Mouse (Mus musculus) olfactory bulb, adult 2 months (tissue): ENCODE measurements at regions not wholly inside any gene's neighbourhood (a gene's known extent, or its start where the extent isn't known, plus 50 kb on each side); places are given as distances from the start of the nearest gene placed in this dataset.

Source experiments
- H3K27ac ChIP-seq: fragments of 200-500 bp; 2 replicates; pipeline ENCODE4 v1.5.1; 2012; ENCODE audit warnings: low read depth, low read length; ENCODE audit not compliant: insufficient read depth
- H3K4me1 ChIP-seq: fragments of 200-500 bp; 2 replicates; pipeline ENCODE4 v1.6.1; 2012; ENCODE audit warnings: low read length; ENCODE audit not compliant: control insufficient read depth, insufficient read depth
- H3K4me3 ChIP-seq: fragments of 200-500 bp; 2 replicates; pipeline ENCODE4 v1.5.1; 2012; ENCODE audit warnings: mild to moderate bottlenecking, low read depth, low read length, moderate library complexity; ENCODE audit not compliant: insufficient read depth
- CTCF ChIP-seq: fragments of 200-500 bp; IDR thresholded peaks from 2 replicates; pipeline ENCODE4 v1.5.1; 2012; ENCODE audit warnings: low read depth, mild to moderate bottlenecking, low read length, moderate library complexity; ENCODE audit not compliant: insufficient read depth
- POLR2A ChIP-seq: fragments of 200-500 bp; IDR thresholded peaks from 2 replicates; pipeline ENCODE4 v1.6.1; 2012; ENCODE audit warnings: mild to moderate bottlenecking, low read depth, low read length, moderate library complexity; ENCODE audit not compliant: insufficient read depth
- WGBS: fragments of 180-500 bp; shearing (Covaris S2); methylation state at CpG from one replicate; pipeline ENCODE4 v1.1.7; 2018; 5-methylcytosine and 5-hydroxymethylcytosine counted together

DNA sequence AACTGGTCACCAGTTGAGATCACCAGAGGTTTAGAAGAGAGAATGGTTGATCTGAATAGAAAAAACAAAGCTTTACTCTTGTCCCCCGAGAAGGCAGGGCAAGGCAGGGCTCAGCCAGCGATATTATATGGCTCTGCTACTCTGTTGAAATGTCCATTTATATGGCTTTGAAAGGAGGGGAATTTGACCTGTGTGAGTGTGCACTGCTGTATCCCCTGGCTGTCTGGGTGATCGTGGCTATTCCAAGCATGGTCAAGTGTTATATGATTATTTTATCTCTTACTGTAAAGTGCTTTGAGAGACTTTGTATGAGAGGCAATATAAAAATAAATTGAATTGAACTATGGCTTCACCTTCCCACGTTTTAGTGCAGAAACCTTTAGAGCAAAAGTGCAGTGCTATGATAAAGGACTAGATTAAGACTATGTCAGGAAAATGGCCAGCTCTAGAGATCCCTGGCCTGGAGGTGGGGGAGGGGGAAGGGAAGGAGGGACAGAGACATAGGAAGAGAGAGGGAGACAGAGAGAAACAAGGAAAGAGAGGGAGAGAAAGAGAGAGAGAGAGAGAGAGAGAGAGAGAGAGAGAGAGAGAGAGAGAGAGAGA is 402.5 kb upstream of the Zeb2 start:
- 67% methylated on average over 4 of the region's 4 CpGs for WGBS
- no peak for TF ChIP-seq CTCF
- no peak for TF ChIP-seq POLR2A
- Histone ChIP-seq H3K27ac (no peak overlapping the region), H3K4me3 (no peak overlapping the region), H3K4me1 (no peaks in the 10 kb centered on the region)

DNA sequence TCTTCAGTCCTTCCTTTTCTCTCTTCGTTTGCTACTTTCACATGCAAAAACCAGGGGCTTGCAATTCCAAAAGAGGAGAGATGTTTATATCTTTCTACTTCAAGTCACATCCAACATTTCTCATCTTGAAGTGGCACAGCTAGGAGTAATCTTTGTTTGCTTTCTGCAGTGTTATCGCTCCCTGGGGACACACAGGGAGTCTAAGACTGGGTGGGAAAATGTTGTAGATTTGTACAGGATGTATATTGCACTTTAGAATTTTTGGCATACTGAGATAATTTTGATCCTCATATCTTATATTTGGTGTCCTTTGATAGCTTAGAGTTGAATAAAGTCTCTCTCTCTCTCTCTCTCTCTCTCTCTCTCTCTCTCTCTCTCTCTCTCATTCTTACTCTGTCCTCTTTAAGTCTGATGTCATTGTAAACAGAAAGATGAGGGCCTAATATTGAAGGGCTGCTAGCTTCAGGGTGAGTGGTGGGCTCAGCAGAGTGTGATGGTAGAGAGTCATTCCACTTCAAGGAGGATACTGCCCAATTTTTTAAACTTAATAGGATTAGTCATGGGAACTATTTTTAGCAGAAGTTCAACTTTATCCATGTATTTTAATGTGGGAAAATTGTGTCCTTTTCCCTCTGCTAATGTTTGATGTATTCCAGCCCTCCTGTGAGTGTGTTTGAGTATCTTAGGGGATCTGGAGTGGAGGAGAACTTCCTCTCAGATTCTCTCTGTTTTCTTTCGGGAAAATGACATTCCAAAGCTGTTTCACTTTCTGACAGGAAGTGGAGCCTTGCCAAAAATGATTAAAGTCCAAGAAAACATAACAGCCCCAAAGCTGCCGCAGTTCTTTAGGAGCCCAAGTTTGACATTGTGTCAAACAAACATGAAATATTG is 397.3 kb upstream of the Zeb2 start:
- no peak overlapping the region for H3K4me3 ChIP-seq
- no peak overlapping the region for H3K27ac ChIP-seq
- no peak for TF ChIP-seq POLR2A
- TF ChIP-seq CTCF, result no peak
- no peaks in the 10 kb centered on the region for H3K4me1 ChIP-seq
- 70% methylated on average over 4 of the region's 4 CpGs for WGBS

- no peak overlapping the region for H3K4me3 ChIP-seq
- no peak for TF ChIP-seq POLR2A
- no peak for TF ChIP-seq CTCF
- H3K4me1 ChIP-seq, result no peaks in the 10 kb centered on the region
- H3K27ac ChIP-seq, result no peak overlapping the region
Observed at GRCm38 (mm10) chr2:45512852-45513251, 395.7 kb upstream of the Zeb2 start.

DNA sequence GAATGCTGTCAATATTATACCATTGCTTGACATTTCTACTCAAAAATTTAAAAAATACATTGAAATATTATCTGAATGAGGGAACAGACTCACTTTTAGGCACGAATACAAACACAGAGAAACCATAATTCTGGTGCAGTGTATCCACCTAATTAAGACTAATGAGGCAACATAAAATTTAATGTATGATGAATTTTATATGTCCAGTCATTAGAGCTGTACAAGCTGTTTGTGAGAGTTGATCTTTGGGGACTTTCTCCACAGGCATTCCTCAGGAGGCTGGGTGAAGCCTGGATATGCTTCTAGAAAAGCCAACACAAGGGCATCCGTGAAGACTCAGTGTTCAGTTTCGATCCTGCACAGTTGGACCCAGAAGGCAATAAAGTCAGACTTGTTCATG is 394.6 kb upstream of the Zeb2 start:
- no peak overlapping the region for H3K27ac ChIP-seq
- 89% methylated on average over 3 of the region's 3 CpGs for WGBS
- H3K4me1 ChIP-seq, result no peaks in the 10 kb centered on the region
- no peak overlapping the region for H3K4me3 ChIP-seq
- TF ChIP-seq POLR2A, result no peak
- TF ChIP-seq CTCF, result no peak

- TF ChIP-seq POLR2A (no peak), CTCF (no peak)
- Histone ChIP-seq H3K4me3 (no peak overlapping the region), H3K27ac (no peak overlapping the region), H3K4me1 (no peaks in the 10 kb centered on the region)
- 85% methylated on average over 4 of the region's 4 CpGs for WGBS
Observed at GRCm38 (mm10) chr2:45504468-45504867, 387.3 kb upstream of the Zeb2 start.

DNA sequence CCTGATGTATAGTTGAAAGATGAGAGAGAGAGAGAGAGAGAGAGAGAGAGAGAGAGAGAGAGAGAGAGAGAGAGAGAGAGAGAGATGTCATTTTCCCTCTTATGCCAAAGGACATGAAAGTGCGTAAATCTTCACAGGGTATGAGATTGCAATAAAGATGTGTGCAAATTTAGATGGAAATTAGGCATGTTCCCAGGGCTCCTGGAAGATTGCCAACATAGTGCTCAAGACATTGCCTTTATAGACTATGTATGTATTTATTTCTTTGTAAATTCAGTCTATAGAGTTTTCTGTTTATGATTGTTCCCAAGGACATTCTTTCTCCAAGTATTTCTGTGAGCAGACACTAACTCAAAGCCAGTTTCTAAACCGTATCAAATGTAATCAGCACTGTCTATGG is 376.5 kb upstream of the Zeb2 start:
- 82% methylated on average over 2 of the region's 2 CpGs for WGBS
- no peaks in the 10 kb centered on the region for H3K4me1 ChIP-seq
- H3K27ac ChIP-seq, result no peak overlapping the region
- TF ChIP-seq CTCF, result no peak
- TF ChIP-seq POLR2A, result no peak
- H3K4me3 ChIP-seq, result no peak overlapping the region

DNA sequence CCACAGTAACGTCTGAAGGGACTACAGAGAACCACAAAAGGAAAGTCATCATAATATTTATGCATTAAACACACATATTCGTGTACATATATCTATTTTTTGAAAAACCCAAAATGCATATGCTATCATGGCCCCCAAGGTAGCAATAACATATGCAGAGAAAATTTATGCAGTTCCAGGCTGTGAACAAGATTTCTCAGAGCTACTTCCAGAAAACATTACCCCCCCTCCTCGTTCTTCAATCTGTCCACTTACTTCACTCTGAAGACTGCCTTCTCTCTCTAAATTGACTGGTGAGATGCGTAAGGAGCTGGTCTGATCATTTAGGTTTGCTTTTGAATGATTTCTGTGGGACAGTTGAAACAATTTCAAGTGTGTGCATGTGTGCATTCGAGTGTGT is 369.3 kb upstream of the Zeb2 start:
- H3K4me1 ChIP-seq, result no peaks in the 10 kb centered on the region
- H3K4me3 ChIP-seq, result no peak overlapping the region
- no peak for TF ChIP-seq CTCF
- no peak overlapping the region for H3K27ac ChIP-seq
- 88% methylated on average over 5 of the region's 5 CpGs for WGBS

DNA sequence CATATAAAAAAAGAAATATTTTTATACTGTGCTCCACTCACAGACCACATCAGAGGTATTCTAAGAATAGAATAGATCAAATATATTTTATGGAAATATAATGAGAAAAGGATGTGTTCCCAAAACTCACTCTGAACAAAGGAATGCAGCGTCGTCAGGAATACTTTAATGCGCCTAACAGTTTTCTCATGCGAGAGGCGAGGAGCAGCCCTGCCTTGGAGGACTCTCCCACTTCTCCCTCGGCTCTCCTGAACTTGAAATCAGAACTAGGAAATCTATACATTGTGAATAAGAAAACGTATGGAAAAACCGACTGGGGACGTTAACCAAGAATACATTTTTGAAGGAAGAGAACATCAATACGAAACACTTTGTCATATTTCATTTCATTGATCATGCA is 368.3 kb upstream of the Zeb2 start:
- Histone ChIP-seq H3K27ac (no peak overlapping the region), H3K4me1 (no peaks in the 10 kb centered on the region), H3K4me3 (no peak overlapping the region)
- TF ChIP-seq POLR2A, result no peak
- 90% methylated on average over 10 of the region's 10 CpGs for WGBS

DNA sequence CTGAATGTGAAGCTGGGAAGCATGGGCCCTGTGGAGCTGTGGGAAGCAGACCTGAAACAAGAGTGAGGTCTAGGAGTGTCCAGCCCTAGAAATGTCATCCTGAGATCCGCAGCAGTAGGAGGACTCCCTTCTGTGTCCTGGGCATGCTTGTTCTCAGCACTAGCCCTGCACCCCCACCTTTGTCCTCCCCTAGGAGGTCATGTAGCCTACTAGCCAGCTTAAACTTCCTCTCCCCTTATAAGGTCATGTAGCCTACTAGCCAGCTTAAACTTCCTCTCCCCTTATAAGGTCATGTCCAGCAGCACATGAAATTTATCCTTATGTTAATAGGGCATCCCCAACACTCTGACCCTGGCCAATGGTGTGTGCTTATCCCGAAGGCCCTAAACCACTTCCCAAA is 363.5 kb upstream of the Zeb2 start:
- TF ChIP-seq POLR2A (no peak), CTCF (no peak)

GRCm38 (mm10) chr2:45475996-45476395 is 358.8 kb upstream of the Zeb2 start:
- Histone ChIP-seq H3K4me3 (no peak overlapping the region), H3K4me1 (no peaks in the 10 kb centered on the region), H3K27ac (no peak overlapping the region)
- TF ChIP-seq CTCF, result no peak
- TF ChIP-seq POLR2A, result no peak

More for the DNA sequence above, 363.5 kb upstream of the Zeb2 start:
- no peaks in the 10 kb centered on the region for H3K4me1 ChIP-seq
- WGBS, result 83% methylated on average over 2 of the region's 2 CpGs
- H3K4me3 ChIP-seq, result no peak overlapping the region
- H3K27ac ChIP-seq, result no peak overlapping the region
